ENCODE assay signal across 9 mouse cellular contexts in the genomic region with DNA sequence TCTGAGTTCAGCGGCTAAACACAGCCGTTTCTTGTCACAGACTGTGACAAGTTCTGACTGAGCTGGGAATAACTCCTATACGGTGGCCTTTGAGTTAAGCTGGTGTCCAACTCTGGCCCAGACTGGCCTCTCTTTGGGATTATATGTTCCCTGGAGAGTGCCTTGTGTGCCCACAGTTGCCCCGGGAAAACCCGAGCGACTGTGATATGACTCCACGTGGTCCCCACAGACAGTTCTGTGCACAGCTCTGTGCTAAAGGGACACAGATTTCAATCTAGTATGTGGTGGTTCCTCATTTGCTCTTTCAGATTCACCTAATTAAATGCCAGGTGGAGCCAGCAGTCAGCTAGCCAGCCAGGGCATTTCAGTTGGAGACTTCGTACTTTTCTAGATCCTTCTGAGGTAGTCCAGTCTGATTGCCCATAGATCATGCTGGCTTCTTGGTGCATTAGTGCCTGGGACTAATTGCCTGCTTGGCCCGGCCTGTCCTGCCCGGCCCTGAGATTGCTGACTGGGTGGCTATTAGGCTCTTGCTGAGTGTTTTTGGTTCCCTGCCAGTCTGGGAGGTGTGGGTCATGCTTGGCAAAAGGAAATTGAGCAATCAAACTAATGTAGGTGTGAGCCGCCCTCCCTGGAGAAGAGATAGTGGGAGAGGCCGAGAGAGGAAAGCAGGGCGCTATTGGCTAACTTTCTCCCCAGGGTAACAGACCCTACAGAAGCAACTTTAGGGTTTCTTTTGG.
A peak's percentile ranks its signal among the peaks of the same experiment; 100 is the strongest.
DNase-seq lines count a peak whose midpoint lies in the region; ATAC-seq lines count a peak whose summit lies in the region.
"Had no signal": no experiment of that assay in that cellular context is flagged by ENCODE, and none has a peak within 500 bp of the region (broad histone marks: within the 10 kb centered on the region; RNA-seq: fewer than 3 reads in every experiment).

No protein-coding gene starts in this region.

- H3K4me2 ChIP-seq in neural tube, embryonic 14.5 days (ENCODE audit: low read depth, low read length): no peak overlapping the region
- no peak overlapping the region for H3K4me2 ChIP-seq in neural tube, embryonic 15.5 days
- H3K4me2 ChIP-seq in midbrain, embryonic 16.5 days (ENCODE audit: low read length): no peak overlapping the region
- no peak overlapping the region for H3K4me2 ChIP-seq in hindbrain, embryonic 14.5 days (replicated peaks)
- no peak overlapping the region for H3K4me2 ChIP-seq in forebrain, embryonic 13.5 days

- H3K36me3 ChIP-seq in neural tube, embryonic 14.5 days (ENCODE audit: control insufficient read depth, insufficient read depth, low read length): no peaks in the 10 kb centered on the region
- H3K36me3 ChIP-seq in neural tube, embryonic 15.5 days: no peaks in the 10 kb centered on the region
- H3K36me3 ChIP-seq in splenic B cell, adult 2 months (ENCODE audit: control insufficient read depth, insufficient read depth, low read length, poor library complexity, severe bottlenecking): no peaks in the 10 kb centered on the region
- no peaks in the 10 kb centered on the region for H3K36me3 ChIP-seq in midbrain, embryonic 16.5 days (ENCODE audit: control insufficient read depth, insufficient read depth, low read length)
- H3K36me3 ChIP-seq in hindbrain, embryonic 14.5 days (replicated peaks; ENCODE audit: control insufficient read depth, insufficient read depth): no peaks in the 10 kb centered on the region
- no peaks in the 10 kb centered on the region for H3K36me3 ChIP-seq in forebrain, embryonic 13.5 days (ENCODE audit: poor library complexity, severe bottlenecking)

- H3K27me3 ChIP-seq in neural tube, embryonic 14.5 days (ENCODE audit: control insufficient read depth, insufficient read depth, low read length): no peaks in the 10 kb centered on the region
- no peaks in the 10 kb centered on the region for H3K27me3 ChIP-seq in neural tube, embryonic 15.5 days (replicated peaks)
- H3K27me3 ChIP-seq in splenic B cell, adult 2 months (ENCODE audit: control insufficient read depth, insufficient read depth, low read length, poor library complexity, severe bottlenecking): no peaks in the 10 kb centered on the region
- H3K27me3 ChIP-seq in midbrain, embryonic 16.5 days (ENCODE audit: control insufficient read depth, insufficient read depth, low read depth, low read length): no peaks in the 10 kb centered on the region
- no peaks in the 10 kb centered on the region for H3K27me3 ChIP-seq in hindbrain, embryonic 14.5 days (ENCODE audit: control insufficient read depth, insufficient read depth, low read length)
- no peaks in the 10 kb centered on the region for H3K27me3 ChIP-seq in forebrain, embryonic 13.5 days

- 67% methylated on average over 13 of the region's 13 CpGs for WGBS in neural tube, embryonic 14.5 days
- WGBS in neural tube, embryonic 15.5 days: 67% methylated on average over 13 of the region's 13 CpGs
- 79% methylated on average over 13 of the region's 13 CpGs for WGBS in midbrain, embryonic 16.5 days
- 76% methylated on average over 13 of the region's 13 CpGs for WGBS in hindbrain, embryonic 14.5 days
- WGBS in forebrain, embryonic 13.5 days: 78% methylated on average over 13 of the region's 13 CpGs

- H3K27ac ChIP-seq in neural tube, embryonic 14.5 days (ENCODE audit: low read depth, low read length): 0 out of 2 replicates have a peak overlapping the region, but pooled peaks have one; percentile 18
- no peak overlapping the region for H3K27ac ChIP-seq in neural tube, embryonic 15.5 days (replicated peaks)
- no peak overlapping the region for H3K27ac ChIP-seq in midbrain, embryonic 16.5 days (ENCODE audit: low read length)
- no peak overlapping the region for H3K27ac ChIP-seq in hindbrain, embryonic 14.5 days
- no peak overlapping the region for H3K27ac ChIP-seq in forebrain, embryonic 13.5 days

- no peak overlapping the region for H3K9ac ChIP-seq in neural tube, embryonic 14.5 days (replicated peaks; ENCODE audit: low read depth, low read length)
- H3K9ac ChIP-seq in neural tube, embryonic 15.5 days (replicated peaks): no peak overlapping the region
- H3K9ac ChIP-seq in midbrain, embryonic 16.5 days (ENCODE audit: low read depth, low read length): no peak overlapping the region
- H3K9ac ChIP-seq in hindbrain, embryonic 14.5 days: no peak overlapping the region
- H3K9ac ChIP-seq in forebrain, embryonic 13.5 days: no peak overlapping the region

- no peaks in the 10 kb centered on the region for H3K9me3 ChIP-seq in neural tube, embryonic 14.5 days (ENCODE audit: control insufficient read depth, low read length)
- H3K9me3 ChIP-seq in neural tube, embryonic 15.5 days (replicated peaks): no peaks in the 10 kb centered on the region
- H3K9me3 ChIP-seq in midbrain, embryonic 16.5 days (replicated peaks; ENCODE audit: control insufficient read depth, low read length, poor library complexity, severe bottlenecking): no peaks in the 10 kb centered on the region
- H3K9me3 ChIP-seq in hindbrain, embryonic 14.5 days (ENCODE audit: control insufficient read depth, low read length): no peaks in the 10 kb centered on the region
- no peaks in the 10 kb centered on the region for H3K9me3 ChIP-seq in forebrain, embryonic 13.5 days (replicated peaks)
- H3K9me3 ChIP-seq: megakaryocyte, embryonic 14.5 days had no signal

- peaks cover 6% of the 10 kb centered on the region; the same call in 1 of the 2 replicates for H3K4me1 ChIP-seq in neural tube, embryonic 14.5 days (ENCODE audit: control insufficient read depth, insufficient read depth, low read length)
- peaks cover 15% of the 10 kb centered on the region for H3K4me1 ChIP-seq in neural tube, embryonic 15.5 days
- peaks cover 5% of the 10 kb centered on the region; the same call in 1 of the 2 replicates for H3K4me1 ChIP-seq in midbrain, embryonic 16.5 days (ENCODE audit: control insufficient read depth, insufficient read depth, low read length)
- peaks cover 8% of the 10 kb centered on the region for H3K4me1 ChIP-seq in hindbrain, embryonic 14.5 days (replicated peaks; ENCODE audit: control insufficient read depth, insufficient read depth, low read length)
- H3K4me1 ChIP-seq in forebrain, embryonic 13.5 days: peaks cover 15% of the 10 kb centered on the region
- H3K4me1 ChIP-seq: megakaryocyte, embryonic 14.5 days had no signal

- ATAC-seq in neural tube, embryonic 14.5 days (ENCODE audit: low read depth): peak; percentile 17; the same call in 1 of the 2 replicates
- no peak for ATAC-seq in neural tube, embryonic 15.5 days (ENCODE audit: low FRiP score)
- ATAC-seq in midbrain, embryonic 16.5 days: no peak
- ATAC-seq in hindbrain, embryonic 14.5 days (ENCODE audit: low FRiP score): no peak
- ATAC-seq in forebrain, embryonic 13.5 days: no peak

- DNase-seq in cerebellum, postnatal 10 days: peak; percentile 75 to 77
- peak; percentile 67 for DNase-seq in heart, postnatal 4 days
- DNase-seq in splenic B cell, adult 2 months (ENCODE audit: low read depth, low spot score): peak; percentile 27
- no peak for DNase-seq in hindbrain, embryonic 14.5 days (ENCODE audit: low spot score)

- H3K4me3 ChIP-seq in neural tube, embryonic 14.5 days (ENCODE audit: low read depth, low read length): no peak overlapping the region
- no peak overlapping the region for H3K4me3 ChIP-seq in neural tube, embryonic 15.5 days (replicated peaks)
- H3K4me3 ChIP-seq in midbrain, embryonic 16.5 days (ENCODE audit: low read depth, low read length): no peak overlapping the region
- H3K4me3 ChIP-seq in hindbrain, embryonic 14.5 days (replicated peaks; ENCODE audit: low read length): no peak overlapping the region
- no peak overlapping the region for H3K4me3 ChIP-seq in forebrain, embryonic 13.5 days
- H3K4me3 ChIP-seq: megakaryocyte, embryonic 14.5 days had no signal
